Mouse (Mus musculus) myocyte (in vitro differentiated cells): ENCODE measurements around the gene Sprr2f. TPM values are rescaled to one million over a fixed set of nuclear protein-coding genes. Genes with fewer than 3 reads are reported as not detected.

Experiments used
- H3K27me3 ChIP-seq: one replicate; pipeline ENCODE4 v1.6.1; 2011; ENCODE audit not compliant: control insufficient read depth, insufficient read depth, insufficient read length
- H3K36me3 ChIP-seq: one replicate; pipeline ENCODE4 v1.6.1; 2011; ENCODE audit not compliant: control insufficient read depth, insufficient read depth
- H3K4me2 ChIP-seq: one replicate; pipeline ENCODE4 v1.6.1; 2011; ENCODE audit warnings: low read depth, control low read depth
- H3K4me3 ChIP-seq: one replicate; pipeline ENCODE4 v1.5.1; 2011; ENCODE audit warnings: mild to moderate bottlenecking, control low read depth, moderate library complexity
- H3K79me2 ChIP-seq: one replicate; pipeline ENCODE4 v1.6.1; 2011; ENCODE audit not compliant: control insufficient read depth, insufficient read depth
- H3ac ChIP-seq: one replicate; pipeline ENCODE4 v1.6.1; 2011; ENCODE audit not compliant: control insufficient read depth, insufficient read length
- CEBPB ChIP-seq: IDR thresholded peaks from 2 replicates; pipeline ENCODE4 v1.6.1; 2011; ENCODE audit warnings: mild to moderate bottlenecking, moderate library complexity; ENCODE audit not compliant: poor library complexity, insufficient read depth, severe bottlenecking
- E2F4 ChIP-seq: IDR thresholded peaks from one replicate; pipeline ENCODE4 v1.6.1; 2011; ENCODE audit warnings: mild to moderate bottlenecking, control low read depth, moderate library complexity; ENCODE audit not compliant: insufficient read depth
- MAX ChIP-seq: IDR thresholded peaks from one replicate; pipeline ENCODE4 v1.6.1; 2011; ENCODE audit warnings: low read depth, mild to moderate bottlenecking, control low read depth
- MYOD1 ChIP-seq, 3 experiments: IDR thresholded peaks; one replicate each; pipeline ENCODE4 v1.6.1; 2011; ENCODE audit warnings: control low read depth in 2 of 3, low read depth in 2 of 3, mild to moderate bottlenecking in 2 of 3, moderate library complexity in 1 of 3; ENCODE audit not compliant: insufficient read length in 2 of 3, control insufficient read depth in 1 of 3
- MYOG ChIP-seq, 3 experiments: IDR thresholded peaks; one replicate each; pipeline ENCODE4 v1.6.1; 2011; ENCODE audit warnings: control low read depth in 2 of 3, low read depth in 2 of 3, mild to moderate bottlenecking in 2 of 3; ENCODE audit not compliant: insufficient read length in 2 of 3, control insufficient read depth in 1 of 3, insufficient read depth in 1 of 3
- POLR2A ChIP-seq: IDR thresholded peaks from one replicate; pipeline ENCODE4 v1.6.1; 2011; ENCODE audit warnings: low read depth, mild to moderate bottlenecking, control low read depth, moderate library complexity; ENCODE audit not compliant: insufficient read length
- POLR2AphosphoS2 ChIP-seq: IDR thresholded peaks from one replicate; pipeline ENCODE4 v1.6.1; 2011; ENCODE audit warnings: low read depth, control low read depth; ENCODE audit not compliant: insufficient read length
- REST ChIP-seq: IDR thresholded peaks from one replicate; pipeline ENCODE4 v1.6.1; 2011; ENCODE audit warnings: mild to moderate bottlenecking, control low read depth, moderate library complexity; ENCODE audit not compliant: insufficient read depth, insufficient read length
- SRF ChIP-seq: IDR thresholded peaks from one replicate; pipeline ENCODE4 v1.6.1; 2011; ENCODE audit warnings: low read depth; ENCODE audit not compliant: control insufficient read depth, insufficient read length
- TCF12 ChIP-seq: IDR thresholded peaks from one replicate; pipeline ENCODE4 v1.6.1; 2011; ENCODE audit warnings: mild to moderate bottlenecking, control low read depth; ENCODE audit not compliant: poor library complexity, insufficient read depth, severe bottlenecking
- TCF3 ChIP-seq: IDR thresholded peaks from one replicate; pipeline ENCODE4 v1.6.1; 2011; ENCODE audit warnings: low read depth, control low read depth; ENCODE audit not compliant: insufficient read length
- USF1 ChIP-seq: IDR thresholded peaks from one replicate; pipeline ENCODE4 v1.6.1; 2011; ENCODE audit warnings: low read depth, mild to moderate bottlenecking, control low read depth, moderate library complexity
- polyA plus RNA-seq: library from polyadenylated mRNA; unstranded; fragments of >200 nt; fragmentation: generic; extraction: Trizol; gene quantifications from one replicate; pipeline ENCODE4 v1.2.1, GENCODE M21; 2012; ENCODE audit warnings: missing spikeins

Gene Sprr2f
- not detected for polyA plus RNA-seq

GRCm38 (mm10) chr3:92364887-92365286 is at the start of gene Sprr2f:
Gene Sprr2f (plus strand): TSS chr3:92365187.
- no peaks in the 10 kb centered on the region for H3K36me3 ChIP-seq
- no peaks in the 10 kb centered on the region for H3K79me2 ChIP-seq
- H3K4me3 ChIP-seq: no peak within 1 kb of the TSS
- no peaks in the 10 kb centered on the region for H3K27me3 ChIP-seq
- no peak within 1 kb of the TSS for H3K4me2 ChIP-seq
- no peak within 1 kb of the TSS for H3ac ChIP-seq
- TF ChIP-seq TCF3 (no peak), E2F4 (no peak), REST (no peak)

GRCm38 (mm10) chr3:92316320-92316719 is 48.7 kb upstream of the Sprr2f start, which contains the start of gene Sprr2b:
Gene Sprr2b (plus strand): TSS chr3:92316620.
- no peaks in the 10 kb centered on the region for H3K27me3 ChIP-seq
- H3ac ChIP-seq: no peak within 1 kb of the TSS
- no peaks in the 10 kb centered on the region for H3K36me3 ChIP-seq
- no peaks in the 10 kb centered on the region for H3K79me2 ChIP-seq
- H3K4me2 ChIP-seq: no peak within 1 kb of the TSS
- no peak within 1 kb of the TSS for H3K4me3 ChIP-seq
- TF ChIP-seq POLR2AphosphoS2 (no peak), POLR2A (no peak)

- TF ChIP-seq POLR2AphosphoS2: no peak
- TF ChIP-seq MYOG (IDR thresholded peaks at IDR 0.05; ENCODE audit: control insufficient read depth in 1 of 3, insufficient read depth in 1 of 3, insufficient read length in 2 of 3, low read depth in 2 of 3): no peak
- no peak for TF ChIP-seq POLR2A
- no peak for TF ChIP-seq MAX
- no peak for TF ChIP-seq TCF12
- no peak for TF ChIP-seq REST
- no peak for TF ChIP-seq USF1
- no peak for TF ChIP-seq SRF
- no peak for TF ChIP-seq CEBPB
- TF ChIP-seq MYOD1 (IDR thresholded peaks at IDR 0.05; ENCODE audit: control insufficient read depth in 1 of 3, insufficient read length in 2 of 3, low read depth in 2 of 3): no peak
- no peak for TF ChIP-seq E2F4
- no peak for TF ChIP-seq TCF3
- H3K4me3 ChIP-seq: no peak overlapping the region
- no peak overlapping the region for H3K4me2 ChIP-seq
- H3ac ChIP-seq: no peak overlapping the region
- H3K79me2 ChIP-seq: no peaks in the 10 kb centered on the region
- no peaks in the 10 kb centered on the region for H3K36me3 ChIP-seq
- H3K27me3 ChIP-seq: no peaks in the 10 kb centered on the region
Measured at GRCm38 (mm10) chr3:92317384-92317783, 47.6 kb upstream of the Sprr2f start.

GRCm38 (mm10) chr3:92336278-92336677 is 28.7 kb upstream of the Sprr2f start:
- no peak overlapping the region for H3ac ChIP-seq
- no peaks in the 10 kb centered on the region for H3K36me3 ChIP-seq
- H3K4me2 ChIP-seq: no peak overlapping the region
- no peak for TF ChIP-seq POLR2AphosphoS2
- TF ChIP-seq MAX: no peak
- no peak for TF ChIP-seq MYOD1 (IDR thresholded peaks at IDR 0.05; ENCODE audit: control insufficient read depth in 1 of 3, insufficient read length in 2 of 3, low read depth in 2 of 3)
- no peak for TF ChIP-seq REST
- no peak for TF ChIP-seq MYOG (IDR thresholded peaks at IDR 0.05; ENCODE audit: control insufficient read depth in 1 of 3, insufficient read depth in 1 of 3, insufficient read length in 2 of 3, low read depth in 2 of 3)
- no peak for TF ChIP-seq E2F4
- TF ChIP-seq CEBPB: no peak
- TF ChIP-seq TCF12: no peak
- TF ChIP-seq USF1: no peak
- no peak for TF ChIP-seq SRF
- TF ChIP-seq POLR2A: no peak
- no peak for TF ChIP-seq TCF3
- H3K79me2 ChIP-seq: no peaks in the 10 kb centered on the region
- H3K27me3 ChIP-seq: no peaks in the 10 kb centered on the region
- no peak overlapping the region for H3K4me3 ChIP-seq

- no peak for TF ChIP-seq POLR2A
- no peak for TF ChIP-seq TCF12
- TF ChIP-seq MAX: no peak
- no peak for TF ChIP-seq SRF
- TF ChIP-seq CEBPB: no peak
- no peak for TF ChIP-seq TCF3
- no peak for TF ChIP-seq MYOD1 (IDR thresholded peaks at IDR 0.05; ENCODE audit: control insufficient read depth in 1 of 3, insufficient read length in 2 of 3, low read depth in 2 of 3)
- no peak for TF ChIP-seq E2F4
- no peak for TF ChIP-seq USF1
- no peak for TF ChIP-seq REST
- TF ChIP-seq MYOG (IDR thresholded peaks at IDR 0.05; ENCODE audit: control insufficient read depth in 1 of 3, insufficient read depth in 1 of 3, insufficient read length in 2 of 3, low read depth in 2 of 3): no peak
- no peak for TF ChIP-seq POLR2AphosphoS2
- Histone ChIP-seq H3K4me2 (no peak within 1 kb of the TSS), H3K4me3 (no peak within 1 kb of the TSS), H3ac (no peak within 1 kb of the TSS), H3K79me2 (no peaks in the 10 kb centered on the region), H3K36me3 (no peaks in the 10 kb centered on the region), H3K27me3 (no peaks in the 10 kb centered on the region)
Measured at GRCm38 (mm10) chr3:92338840-92339239, 26.1 kb upstream of the Sprr2f start, which contains the start of gene Sprr2d. Gene Sprr2d (plus strand): TSS chr3:92339140.
